Mouse (Mus musculus): ENCODE results near the gene Atp6v0d1.
"Not testable (repeated sequence)": the region's sequence is repeated elsewhere in the genome, so short reads cannot be mapped to it uniquely, and the experiment has no call there.

The Atp6v0d1 gene

GRCm38 (mm10) chr8:105565952-105566702 lies at the start of gene Atp6v0d1:
TSS of gene Atp6v0d1 (minus strand) at chr8:105566047.
- peak; percentile 99 to 100 for DNase-seq (ENCODE audit: low spot score in 2 of 2)

- no peak for DNase-seq (ENCODE audit: low spot score in 2 of 2)
Measured at GRCm38 (mm10) chr8:105613830-105614511, 48.1 kb upstream of the Atp6v0d1 start.

GRCm38 (mm10) chr8:105613037-105613436 lies 47.2 kb upstream of the Atp6v0d1 start:
- DNase-seq (ENCODE audit: low spot score in 2 of 2), result no peak

GRCm38 (mm10) chr8:105611836-105612235 lies 46.0 kb upstream of the Atp6v0d1 start:
- no peak for DNase-seq (ENCODE audit: low spot score in 2 of 2)

- DNase-seq (ENCODE audit: low spot score in 2 of 2), result no peak
Measured at GRCm38 (mm10) chr8:105609771-105610170, 43.9 kb upstream of the Atp6v0d1 start.

- DNase-seq (ENCODE audit: low spot score in 2 of 2), result no peak
Measured at GRCm38 (mm10) chr8:105609355-105609754, 43.5 kb upstream of the Atp6v0d1 start.

- no peak for DNase-seq (ENCODE audit: low spot score in 2 of 2)
Measured at GRCm38 (mm10) chr8:105607684-105608083, 41.8 kb upstream of the Atp6v0d1 start.

GRCm38 (mm10) chr8:105607062-105607461 lies 41.2 kb upstream of the Atp6v0d1 start:
- no peak for DNase-seq (ENCODE audit: low spot score in 2 of 2)

GRCm38 (mm10) chr8:105606189-105607023 lies 40.6 kb upstream of the Atp6v0d1 start:
- peak; percentile 82 to 88 for DNase-seq (ENCODE audit: low spot score in 2 of 2)

- no peak for DNase-seq (ENCODE audit: low spot score in 2 of 2)
Measured at GRCm38 (mm10) chr8:105605491-105606188, 39.8 kb upstream of the Atp6v0d1 start.

- peak; percentile 68 to 77 for DNase-seq (ENCODE audit: low spot score in 2 of 2)
Measured at GRCm38 (mm10) chr8:105604804-105605381, 39.0 kb upstream of the Atp6v0d1 start, which contains the start of gene Ripor1. TSS of gene Ripor1 (plus strand) at chr8:105605255.

GRCm38 (mm10) chr8:105602540-105602939 lies 36.7 kb upstream of the Atp6v0d1 start:
- not testable (repeated sequence) for DNase-seq (ENCODE audit: low spot score in 2 of 2)

- DNase-seq (ENCODE audit: low spot score in 2 of 2), result no peak
Measured at GRCm38 (mm10) chr8:105601301-105601700, 35.5 kb upstream of the Atp6v0d1 start.

- DNase-seq (ENCODE audit: low spot score in 2 of 2), result no peak
Measured at GRCm38 (mm10) chr8:105598777-105599176, 32.9 kb upstream of the Atp6v0d1 start.

- peak; percentile 53 to 65 for DNase-seq (ENCODE audit: low spot score in 2 of 2)
Measured at GRCm38 (mm10) chr8:105596362-105597034, 30.7 kb upstream of the Atp6v0d1 start.

GRCm38 (mm10) chr8:105594451-105595242 lies 28.8 kb upstream of the Atp6v0d1 start:
- DNase-seq (ENCODE audit: low spot score in 2 of 2), result no peak

GRCm38 (mm10) chr8:105593859-105594258 lies 28.0 kb upstream of the Atp6v0d1 start:
- peak; percentile 59 to 62 for DNase-seq (ENCODE audit: low spot score in 2 of 2)

GRCm38 (mm10) chr8:105592431-105592830 lies 26.6 kb upstream of the Atp6v0d1 start:
- DNase-seq (ENCODE audit: low spot score in 2 of 2), result no peak

- DNase-seq (ENCODE audit: low spot score in 2 of 2), result no peak
Measured at GRCm38 (mm10) chr8:105579719-105580118, 13.9 kb upstream of the Atp6v0d1 start.

GRCm38 (mm10) chr8:105575538-105575937 lies 9.7 kb upstream of the Atp6v0d1 start:
- DNase-seq (ENCODE audit: low spot score in 2 of 2), result no peak
